Mouse (Mus musculus): ENCODE measurements around the gene Ndufs6. TPM values are rescaled to one million over a fixed set of nuclear protein-coding genes. Genes with fewer than 3 reads are reported as not detected.

The Ndufs6 gene
- polyA plus RNA-seq (2015; fragmentation: Nextera tagmentation; extraction: Ambion mirVana): 291 TPM in 2 replicates

DNA sequence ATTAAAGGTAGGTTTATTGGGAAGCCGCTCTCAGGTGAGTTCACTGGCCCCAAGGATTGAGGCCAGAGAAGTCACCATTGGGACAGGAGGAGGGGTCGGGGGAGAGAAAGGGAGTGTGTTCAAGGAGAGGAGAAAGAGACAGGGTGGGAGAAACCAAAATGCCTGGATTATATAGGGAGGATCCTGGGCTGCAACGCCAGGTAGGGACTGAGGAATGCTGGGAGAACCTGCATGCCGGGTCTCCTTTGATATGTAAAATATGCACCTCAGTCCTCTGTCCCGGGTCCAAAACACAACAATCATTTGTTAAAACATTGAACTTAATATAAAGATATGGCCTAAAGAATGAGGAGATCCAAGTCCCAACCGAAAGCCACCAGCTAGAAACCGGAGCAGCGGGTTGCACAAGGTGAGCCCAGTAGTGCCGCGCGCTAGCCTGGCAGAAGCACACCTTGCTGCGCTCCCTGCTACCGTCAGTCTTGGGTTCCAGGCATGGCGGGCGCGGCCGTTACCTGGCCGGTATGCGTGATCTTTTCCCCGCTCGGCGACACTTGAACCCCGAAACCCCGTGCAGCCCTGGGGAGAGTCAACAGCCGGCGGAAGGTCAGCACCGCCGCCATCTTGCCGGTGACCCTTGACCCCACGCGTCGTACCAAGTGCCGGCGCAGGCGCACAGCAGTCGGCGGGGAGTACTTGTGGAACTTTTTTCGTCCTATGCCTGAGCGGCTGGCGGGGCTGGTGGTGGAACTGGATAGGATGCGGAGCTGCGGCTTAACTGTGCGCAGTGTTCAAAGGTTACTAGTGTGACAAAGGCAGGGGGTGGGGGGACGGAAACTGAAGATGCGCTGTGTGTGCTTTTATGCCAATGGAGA is at the start of gene Ndufs6, which contains the start of gene Mrpl36:
Ndufs6 (minus strand) TSS at position 716 of the 872 bp plus-strand sequence.
Mrpl36 (plus strand) TSS at position 687 of the 872 bp plus-strand sequence.
- H3K27me3 ChIP-seq (ENCODE audit: insufficient read depth, low read length): no peaks in the 10 kb centered on the region
- H3K27ac ChIP-seq (ENCODE audit: low read depth): peak within 1 kb of the TSS; percentile 81
- DNase-seq: peak; percentile 93
- peak within 1 kb of the TSS; percentile 95 for H3K4me3 ChIP-seq (ENCODE audit: low read depth, low read length)
- ATAC-seq: peak; percentile 86
- H3K4me1 ChIP-seq (ENCODE audit: insufficient read depth): peaks cover 16% of the 10 kb centered on the region
- 1% methylated on average over 45 of the region's 45 CpGs for WGBS (ENCODE audit: insufficient replicate concordance)
- peak within 1 kb of the TSS; percentile 83 for H3K9ac ChIP-seq (replicated peaks)
- no peaks in the 10 kb centered on the region for H3K9me3 ChIP-seq (ENCODE audit: low read length)
- H3K36me3 ChIP-seq (replicated peaks; ENCODE audit: insufficient read depth, low read length): peaks cover 23% of the 10 kb centered on the region
- peak within 1 kb of the TSS; percentile 82 for H3K4me2 ChIP-seq (ENCODE audit: low read depth, low read length)
- TF ChIP-seq EP300 (IDR thresholded peaks at IDR 0.05; ENCODE audit: low read depth): no peak
- TF ChIP-seq CTCF (IDR thresholded peaks at IDR 0.05; ENCODE audit: low read depth): no peak

DNA sequence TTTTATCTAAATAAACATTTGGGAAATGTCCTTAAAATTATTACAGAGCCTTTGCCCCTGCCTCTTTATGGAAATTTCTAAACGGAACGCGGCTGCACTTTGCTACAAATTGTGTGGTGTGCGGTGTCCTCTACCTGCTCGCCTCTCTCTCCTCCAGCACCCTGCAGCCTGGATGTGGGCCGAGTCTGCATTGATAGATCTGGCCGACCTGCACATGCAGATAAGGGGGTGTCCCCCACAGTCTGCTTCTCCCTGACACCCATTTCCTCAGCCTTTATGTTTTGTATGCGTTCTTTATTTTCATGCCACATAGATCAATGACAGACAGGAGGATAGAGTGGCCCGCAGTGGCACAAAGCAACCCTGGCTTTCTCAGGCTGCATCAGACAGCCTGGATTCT is 49.3 kb upstream of the Ndufs6 start:
- H3K27me3 ChIP-seq (ENCODE audit: insufficient read depth, low read length): no peaks in the 10 kb centered on the region
- H3K4me3 ChIP-seq (ENCODE audit: low read depth, low read length): no peak overlapping the region
- no peak for DNase-seq
- H3K9me3 ChIP-seq (ENCODE audit: low read length): no peaks in the 10 kb centered on the region
- H3K4me1 ChIP-seq (ENCODE audit: insufficient read depth): no peaks in the 10 kb centered on the region
- H3K9ac ChIP-seq (replicated peaks): no peak overlapping the region
- H3K27ac ChIP-seq (ENCODE audit: low read depth): no peak overlapping the region
- TF ChIP-seq EP300 (IDR thresholded peaks at IDR 0.05; ENCODE audit: low read depth): no peak
- no peak for ATAC-seq
- H3K4me2 ChIP-seq (ENCODE audit: low read depth, low read length): no peak overlapping the region
- no peaks in the 10 kb centered on the region for H3K36me3 ChIP-seq (replicated peaks; ENCODE audit: insufficient read depth, low read length)
- 71% methylated on average over 9 of the region's 9 CpGs for WGBS (ENCODE audit: insufficient replicate concordance)

DNA sequence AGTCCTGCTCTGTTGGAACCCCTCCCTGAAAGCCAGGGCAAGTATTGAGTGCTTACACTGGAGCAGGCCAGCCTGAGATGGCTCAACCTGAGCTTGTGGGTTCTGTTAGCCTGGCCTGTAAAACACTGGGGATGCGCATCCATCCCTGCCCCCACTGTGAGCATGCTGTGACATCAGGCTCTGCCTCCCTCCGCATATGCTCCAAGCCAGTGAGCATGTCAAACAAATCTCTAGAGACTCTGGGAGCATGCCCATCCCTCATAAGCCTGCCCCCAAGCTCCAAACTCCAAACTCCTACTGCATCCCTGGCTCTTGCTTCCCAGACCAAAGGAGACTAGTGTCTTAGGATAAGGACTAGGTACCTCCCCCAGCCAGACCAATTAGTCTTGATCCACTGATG is 46.3 kb upstream of the Ndufs6 start:
- Histone ChIP-seq H3K27ac (ENCODE audit: low read depth) (no peak overlapping the region), H3K9me3 (ENCODE audit: low read length) (no peaks in the 10 kb centered on the region), H3K27me3 (ENCODE audit: insufficient read depth, low read length) (no peaks in the 10 kb centered on the region), H3K9ac (replicated peaks) (no peak overlapping the region), H3K4me3 (ENCODE audit: low read depth, low read length) (no peak overlapping the region), H3K4me1 (ENCODE audit: insufficient read depth) (no peaks in the 10 kb centered on the region), H3K36me3 (replicated peaks; ENCODE audit: insufficient read depth, low read length) (no peaks in the 10 kb centered on the region), H3K4me2 (ENCODE audit: low read depth, low read length) (no peak overlapping the region)
- ATAC-seq (no peak), DNase-seq (no peak)
- WGBS (ENCODE audit: insufficient replicate concordance): 71% methylated on average over 2 of the region's 2 CpGs
- no peak for TF ChIP-seq EP300 (IDR thresholded peaks at IDR 0.05; ENCODE audit: low read depth)

- Histone ChIP-seq H3K27me3 (ENCODE audit: insufficient read depth, low read length) (no peaks in the 10 kb centered on the region), H3K36me3 (replicated peaks; ENCODE audit: insufficient read depth, low read length) (no peaks in the 10 kb centered on the region), H3K9ac (replicated peaks) (no peak overlapping the region), H3K4me1 (ENCODE audit: insufficient read depth) (no peaks in the 10 kb centered on the region), H3K27ac (ENCODE audit: low read depth) (no peak overlapping the region), H3K9me3 (ENCODE audit: low read length) (no peaks in the 10 kb centered on the region), H3K4me3 (ENCODE audit: low read depth, low read length) (no peak overlapping the region), H3K4me2 (ENCODE audit: low read depth, low read length) (no peak overlapping the region)
- ATAC-seq (no peak), DNase-seq (no peak)
- TF ChIP-seq EP300 (IDR thresholded peaks at IDR 0.05; ENCODE audit: low read depth) (no peak), CTCF (IDR thresholded peaks at IDR 0.05; ENCODE audit: low read depth) (no peak)
- WGBS (ENCODE audit: insufficient replicate concordance): 65% methylated on average over 4 of the region's 4 CpGs
Observed at GRCm38 (mm10) chr13:73373367-73373766, 45.0 kb upstream of the Ndufs6 start.

- H3K9me3 ChIP-seq (ENCODE audit: low read length): no peaks in the 10 kb centered on the region
- TF ChIP-seq CTCF (IDR thresholded peaks at IDR 0.05; ENCODE audit: low read depth) (no peak), EP300 (IDR thresholded peaks at IDR 0.05; ENCODE audit: low read depth) (no peak)
- no peak overlapping the region for H3K4me2 ChIP-seq (ENCODE audit: low read depth, low read length)
- H3K9ac ChIP-seq (replicated peaks): no peak overlapping the region
- ATAC-seq (no peak), DNase-seq (no peak)
- no peak overlapping the region for H3K4me3 ChIP-seq (ENCODE audit: low read depth, low read length)
- H3K36me3 ChIP-seq (replicated peaks; ENCODE audit: insufficient read depth, low read length): no peaks in the 10 kb centered on the region
- WGBS (ENCODE audit: insufficient replicate concordance): 78% methylated on average over 3 of the region's 3 CpGs
- no peaks in the 10 kb centered on the region for H3K4me1 ChIP-seq (ENCODE audit: insufficient read depth)
- H3K27ac ChIP-seq (ENCODE audit: low read depth): no peak overlapping the region
- H3K27me3 ChIP-seq (ENCODE audit: insufficient read depth, low read length): no peaks in the 10 kb centered on the region
Observed at GRCm38 (mm10) chr13:73357106-73357505, 28.8 kb upstream of the Ndufs6 start.

DNA sequence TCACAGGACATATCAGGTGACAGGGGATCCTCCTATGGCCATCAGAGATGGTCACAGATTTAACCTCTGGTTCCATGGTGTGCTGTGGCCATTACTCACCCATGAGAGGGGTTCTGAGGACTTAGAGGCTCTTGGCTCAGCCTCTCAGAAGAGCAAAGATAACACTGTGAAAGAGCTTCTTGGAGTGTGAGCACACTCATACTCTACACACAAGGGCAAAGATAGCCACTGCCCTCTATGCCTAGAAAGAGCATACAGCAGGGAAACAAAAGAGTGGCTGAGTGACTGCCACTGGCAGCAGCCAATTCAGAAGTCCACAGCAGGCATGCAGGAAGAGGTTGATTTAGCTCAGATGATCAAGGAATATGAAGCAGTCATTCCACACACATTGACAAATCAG is 24.1 kb upstream of the Ndufs6 start:
- no peak overlapping the region for H3K9ac ChIP-seq (replicated peaks)
- no peak overlapping the region for H3K4me2 ChIP-seq (ENCODE audit: low read depth, low read length)
- TF ChIP-seq EP300 (IDR thresholded peaks at IDR 0.05; ENCODE audit: low read depth) (no peak), CTCF (IDR thresholded peaks at IDR 0.05; ENCODE audit: low read depth) (no peak)
- no peak overlapping the region for H3K27ac ChIP-seq (ENCODE audit: low read depth)
- ATAC-seq: no peak
- no peaks in the 10 kb centered on the region for H3K9me3 ChIP-seq (ENCODE audit: low read length)
- no peak for DNase-seq
- H3K27me3 ChIP-seq (ENCODE audit: insufficient read depth, low read length): 0 out of 2 replicates have a peak, but pooled peaks cover 4% of the 10 kb centered on the region
- no peak overlapping the region for H3K4me3 ChIP-seq (ENCODE audit: low read depth, low read length)
- H3K36me3 ChIP-seq (replicated peaks; ENCODE audit: insufficient read depth, low read length): no peaks in the 10 kb centered on the region
- H3K4me1 ChIP-seq (ENCODE audit: insufficient read depth): no peaks in the 10 kb centered on the region

Measured in liver, postnatal 0 days (tissue).